ENCODE assay signal across 32 mouse cellular contexts in the genomic region with DNA sequence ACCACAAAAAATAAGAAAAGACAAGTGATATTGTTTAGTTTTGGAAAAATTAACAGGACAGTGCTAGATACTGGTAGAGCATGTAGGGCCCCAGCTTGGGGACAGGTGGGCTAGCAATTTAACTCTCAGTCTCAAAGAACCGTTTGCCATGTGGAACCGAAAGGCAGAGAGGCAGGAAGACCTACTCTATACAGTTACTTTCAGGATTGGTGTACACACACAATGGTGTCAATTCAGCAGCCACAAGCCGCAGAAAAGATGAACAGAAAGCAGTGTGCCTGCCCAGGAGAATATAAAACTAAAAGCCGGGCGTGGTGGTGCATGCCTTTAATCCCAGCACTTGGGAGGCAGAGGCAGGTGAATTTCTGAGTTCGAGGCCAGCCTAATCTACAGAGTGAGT. TPM values are rescaled to one million over a fixed set of nuclear protein-coding genes. Genes with fewer than 3 reads are reported as not detected.
DNase-seq lines count a peak whose midpoint lies in the region; ATAC-seq lines count a peak whose summit lies in the region.
"Had no signal": no experiment of that assay in that cellular context is flagged by ENCODE, and none has a peak within 500 bp of the region (broad histone marks: within the 10 kb centered on the region; RNA-seq: fewer than 3 reads in every experiment).

No protein-coding gene starts in this region.

- H3K27ac ChIP-seq in heart, embryonic 12.5 days (ENCODE audit: poor library complexity, severe bottlenecking): no peak overlapping the region
- H3K27ac ChIP-seq: embryonic facial prominence, embryonic 13.5 days; forebrain, embryonic 10.5 days; hindbrain, embryonic 10.5 days; hindbrain, embryonic 15.5 days; intestine, embryonic 15.5 days; limb, embryonic 10.5 days; limb, embryonic 15.5 days; liver, embryonic 14.5 days; neural tube, embryonic 15.5 days; stomach, embryonic 15.5 days had no signal

- WGBS in heart, embryonic 12.5 days: 83% methylated on average over 6 of the region's 6 CpGs

- no peak for ATAC-seq in heart, embryonic 12.5 days (ENCODE audit: insufficient number of reproducible peaks, low FRiP score)
- ATAC-seq in granulocyte monocyte progenitor cell, adult 5-6 weeks (replicated peaks; ENCODE audit: poor library complexity, severe bottlenecking): peak; percentile 75
- ATAC-seq in megakaryocyte progenitor cell, adult 5-6 weeks (replicated peaks; ENCODE audit: poor library complexity): peak; percentile 47
- ATAC-seq: intestine, embryonic 15.5 days had no signal

- H3K4me3 ChIP-seq in heart, embryonic 12.5 days: no peak overlapping the region
- H3K4me3 ChIP-seq: embryonic facial prominence, embryonic 13.5 days; forebrain, embryonic 10.5 days; heart, embryonic 13.5 days; hindbrain, embryonic 10.5 days; hindbrain, embryonic 15.5 days; intestine, embryonic 15.5 days; limb, embryonic 10.5 days; limb, embryonic 15.5 days; neural tube, embryonic 15.5 days; stomach, embryonic 15.5 days had no signal

- peaks cover 22% of the 10 kb centered on the region for H3K4me1 ChIP-seq in heart, embryonic 12.5 days (replicated peaks)
- H3K4me1 ChIP-seq: embryonic facial prominence, embryonic 13.5 days; hindbrain, embryonic 15.5 days; intestine, embryonic 15.5 days; limb, embryonic 15.5 days; neural tube, embryonic 15.5 days had no signal

- no peaks in the 10 kb centered on the region; the same call in 1 of the 2 replicates for H3K9me3 ChIP-seq in heart, embryonic 12.5 days (replicated peaks)
- H3K9me3 ChIP-seq: embryonic facial prominence, embryonic 13.5 days; forebrain, embryonic 10.5 days; heart, embryonic 13.5 days; hindbrain, embryonic 10.5 days; hindbrain, embryonic 15.5 days; intestine, embryonic 15.5 days; limb, embryonic 10.5 days; limb, embryonic 15.5 days; neural tube, embryonic 15.5 days; stomach, embryonic 15.5 days had no signal

- peaks cover 6% of the 10 kb centered on the region; the same call in 1 of the 2 replicates for H3K27me3 ChIP-seq in heart, embryonic 12.5 days (replicated peaks)
- H3K27me3 ChIP-seq: embryonic facial prominence, embryonic 13.5 days; hindbrain, embryonic 15.5 days; intestine, embryonic 15.5 days; limb, embryonic 15.5 days; neural tube, embryonic 15.5 days; stomach, embryonic 15.5 days had no signal

- H3K36me3 ChIP-seq in heart, embryonic 12.5 days: no peaks in the 10 kb centered on the region
- H3K36me3 ChIP-seq: embryonic facial prominence, embryonic 13.5 days; forebrain, embryonic 10.5 days; heart, embryonic 13.5 days; hindbrain, embryonic 10.5 days; hindbrain, embryonic 15.5 days; intestine, embryonic 15.5 days; limb, embryonic 10.5 days; limb, embryonic 15.5 days; neural tube, embryonic 15.5 days; stomach, embryonic 15.5 days had no signal

- no peak overlapping the region for H3K9ac ChIP-seq in heart, embryonic 12.5 days
- H3K9ac ChIP-seq: embryonic facial prominence, embryonic 13.5 days; heart, embryonic 13.5 days; hindbrain, embryonic 15.5 days; intestine, embryonic 15.5 days; limb, embryonic 15.5 days; liver, embryonic 14.5 days; lung, embryonic 14.5 days; neural tube, embryonic 15.5 days; stomach, embryonic 15.5 days had no signal

- DNase-seq in heart, adult 11 months: peak; percentile 91
- peak; percentile 40 for DNase-seq in CD4-positive, CD25-positive, alpha-beta regulatory T cell, adult 2 months (ENCODE audit: low read depth, low spot score)
- no peak for DNase-seq in adrenal gland, postnatal 36 days
- no peak for DNase-seq in layer of hippocampus, postnatal 36 days
- no peak for DNase-seq in layer of hippocampus, adult 8-10 months (ENCODE audit: low spot score in 2 of 2)
- DNase-seq: adrenal gland, adult 8-10 months; cerebellum, adult 9-10 months; cerebellum, postnatal 36 days; embryo, embryonic 11 days; gastrocnemius, postnatal 14 days; heart, postnatal 10 days; kidney, adult 2 months; kidney, postnatal 36 days; lung, embryonic 14.5 days; lung, postnatal 14 days; midbrain, embryonic 14.5 days; right cerebral cortex, postnatal 25 days; thymus, postnatal 14 days had no signal

- H3K4me2 ChIP-seq in heart, embryonic 12.5 days: no peak overlapping the region
- H3K4me2 ChIP-seq: embryonic facial prominence, embryonic 13.5 days; heart, embryonic 13.5 days; hindbrain, embryonic 15.5 days; intestine, embryonic 15.5 days; limb, embryonic 15.5 days; lung, embryonic 14.5 days; neural tube, embryonic 15.5 days; stomach, embryonic 15.5 days had no signal

RNA-seq across cellular contexts. Expression of gene Sema4b, which starts 6.9 kb away (rescaled TPM):
- 10.3 and 10.7 TPM in 2 replicates for polyA plus RNA-seq in heart, embryonic 12.5 days (2016; fragmentation: Nextera tagmentation; extraction: Ambion mirVana)
- total RNA-seq in granulocyte monocyte progenitor cell, adult 5-6 weeks (2014; fragmentation: Nextera tagmentation): 6.2 and 6.6 TPM in 2 replicates
- total RNA-seq in granulocyte monocyte progenitor cell, adult 5-6 weeks (2017): 3.6 and 4.4 TPM in 2 replicates
- total RNA-seq in megakaryocyte progenitor cell, adult 5-6 weeks (2015): 6.6 and 7.7 TPM in 2 replicates
- 5.3 and 8.1 TPM in 2 replicates for total RNA-seq in megakaryocyte progenitor cell, adult 5-6 weeks (2017)
- total RNA-seq in adrenal gland, postnatal 36 days (2021): 10 to 100 TPM; 47.3 to 57.2 TPM
- 10 to 100 TPM; 21.6 to 24.1 TPM for total RNA-seq in layer of hippocampus, postnatal 36 days (2021)
- 10 to 100 TPM; 22.0 to 27.7 (median 25.9) TPM for total RNA-seq in layer of hippocampus, adult 8-10 months (2022)

RNA-seq across cellular contexts. Expression of gene Cib1, which starts 52.8 kb away (rescaled TPM):
- polyA plus RNA-seq in heart, embryonic 12.5 days (2016; fragmentation: Nextera tagmentation; extraction: Ambion mirVana): 43.4 and 47.3 TPM in 2 replicates
- total RNA-seq in granulocyte monocyte progenitor cell, adult 5-6 weeks (2014; fragmentation: Nextera tagmentation): 45.3 and 77.8 TPM in 2 replicates
- 25.0 and 67.5 TPM in 2 replicates for total RNA-seq in granulocyte monocyte progenitor cell, adult 5-6 weeks (2017)
- total RNA-seq in megakaryocyte progenitor cell, adult 5-6 weeks (2015): 65.0 and 67.2 TPM in 2 replicates
- 32.7 and 43.8 TPM in 2 replicates for total RNA-seq in megakaryocyte progenitor cell, adult 5-6 weeks (2017)
- 10 to 100 TPM; 65.1 to 70.1 TPM for total RNA-seq in adrenal gland, postnatal 36 days (2021)
- 10 to 100 TPM; 21.0 to 25.4 TPM for total RNA-seq in layer of hippocampus, postnatal 36 days (2021)
- total RNA-seq in layer of hippocampus, adult 8-10 months (2022): 10 to 100 TPM; 20.3 to 31.5 (median 25.9) TPM

RNA-seq across cellular contexts. Expression of gene Gdpgp1, which starts 52.9 kb away (rescaled TPM):
- polyA plus RNA-seq in heart, embryonic 12.5 days (2016; fragmentation: Nextera tagmentation; extraction: Ambion mirVana): 3.6 and 3.9 TPM in 2 replicates
- total RNA-seq in granulocyte monocyte progenitor cell, adult 5-6 weeks (2014; fragmentation: Nextera tagmentation): 4.5 and 10.0 TPM in 2 replicates
- 1.9 and 3.0 TPM in 2 replicates for total RNA-seq in granulocyte monocyte progenitor cell, adult 5-6 weeks (2017)
- total RNA-seq in megakaryocyte progenitor cell, adult 5-6 weeks (2015): 7.1 TPM in 2 replicates
- total RNA-seq in megakaryocyte progenitor cell, adult 5-6 weeks (2017): 2.0 and 2.4 TPM in 2 replicates
- 1 to 10 TPM; 3.8 to 3.9 TPM for total RNA-seq in adrenal gland, postnatal 36 days (2021)
- total RNA-seq in layer of hippocampus, postnatal 36 days (2021): 1 to 10 TPM; 6.9 to 7.3 TPM
- total RNA-seq in layer of hippocampus, adult 8-10 months (2022): 1 to 10 TPM; 6.2 to 7.5 (median 7.0) TPM

Comparison
In these comparisons a context has a peak if more than half of its experiments do, and no peak if none do; other contexts are left out.
1. DNase-seq: peak in heart, adult 11 months (single experiment) and CD4-positive, CD25-positive, alpha-beta regulatory T cell, adult 2 months (single experiment); none in adrenal gland, postnatal 36 days (0 of 2), layer of hippocampus, postnatal 36 days (0 of 2) and layer of hippocampus, adult 8-10 months (0 of 2).